Mouse (Mus musculus): ENCODE data around the gene Kcnh8.

Kcnh8 gene

GRCm38 (mm10) chr17:52873195-52873594 lies 270.7 kb downstream of the Kcnh8 start:
- DNase-seq, result no peak

- DNase-seq, result no peak
Measured at GRCm38 (mm10) chr17:52878964-52879363, 276.5 kb downstream of the Kcnh8 start.

GRCm38 (mm10) chr17:52880051-52880450 lies 277.5 kb downstream of the Kcnh8 start:
- DNase-seq, result no peak

- DNase-seq, result no peak
Measured at GRCm38 (mm10) chr17:52885210-52885609, 282.7 kb downstream of the Kcnh8 start.

- no peak for DNase-seq
Measured at GRCm38 (mm10) chr17:52920519-52921106, 318.1 kb downstream of the Kcnh8 start.

- no peak for DNase-seq
Measured at GRCm38 (mm10) chr17:52943966-52944365, 341.5 kb downstream of the Kcnh8 start.

GRCm38 (mm10) chr17:52972735-52973134 lies 370.2 kb downstream of the Kcnh8 start:
- no peak for DNase-seq

- DNase-seq, result no peak
Measured at GRCm38 (mm10) chr17:52980958-52981357, 378.4 kb downstream of the Kcnh8 start.
